Mouse (Mus musculus) liver, adult 2 months (tissue): Measurements from ENCODE around the gene Duox1. TPM values are rescaled to one million over a fixed set of nuclear protein-coding genes. Genes with fewer than 3 reads are reported as not detected.

Source experiments
- DNase-seq: peaks from one replicate; pipeline ENCODE4 v3.0.0-alpha.2; 2011; ENCODE audit warnings: low read depth, low spot score; ENCODE audit errors: extremely low read depth
- H3K27ac ChIP-seq: fragments of 200-500 bp; replicated peaks from 2 replicates; pipeline ENCODE4 v1.5.1; 2012; ENCODE audit warnings: low read depth, mild to moderate bottlenecking, control low read depth, inconsistent platforms, low read length; ENCODE audit not compliant: insufficient read depth
- H3K27me3 ChIP-seq: fragments of 200-500 bp; 2 replicates; pipeline ENCODE4 v1.6.1; 2012; ENCODE audit warnings: mild to moderate bottlenecking, moderate library complexity, low read length, inconsistent platforms; ENCODE audit not compliant: control insufficient read depth, insufficient read depth
- H3K36me3 ChIP-seq: fragments of 200-500 bp; 2 replicates; pipeline ENCODE4 v1.6.1; 2012; ENCODE audit warnings: low read length, inconsistent platforms; ENCODE audit not compliant: control insufficient read depth, insufficient read depth
- H3K4me1 ChIP-seq: fragments of 200-500 bp; 2 replicates; pipeline ENCODE4 v1.6.1; 2011; ENCODE audit warnings: low read length; ENCODE audit not compliant: control insufficient read depth, insufficient read depth
- H3K4me3 ChIP-seq: fragments of 200-500 bp; 2 replicates; pipeline ENCODE4 v1.5.1; 2011; ENCODE audit warnings: low read depth, mild to moderate bottlenecking, control low read depth, low read length, moderate library complexity; ENCODE audit not compliant: insufficient read depth
- H3K79me2 ChIP-seq: fragments of 200-500 bp; 2 replicates; pipeline ENCODE4 v1.6.1; 2012; ENCODE audit warnings: inconsistent platforms, mild to moderate bottlenecking, low read length, moderate library complexity; ENCODE audit not compliant: control insufficient read depth, insufficient read depth
- H3K9ac ChIP-seq: fragments of 200-500 bp; 2 replicates; pipeline ENCODE4 v1.6.1; 2012; ENCODE audit warnings: low read depth, mild to moderate bottlenecking, control low read depth, inconsistent platforms, low read length
- CTCF ChIP-seq: fragments of 200-500 bp; IDR thresholded peaks from 2 replicates; pipeline ENCODE4 v1.5.1; 2011; ENCODE audit warnings: low read depth, low read length, control low read depth
- POLR2A ChIP-seq: fragments of 200-500 bp; IDR thresholded peaks from 2 replicates; pipeline ENCODE4 v1.6.1; 2011; ENCODE audit warnings: low read length, control low read depth; ENCODE audit not compliant: insufficient read depth; ENCODE audit errors: extremely low read depth
- whole genome bisulfite sequencing: fragments of 180-500 bp; shearing (Covaris S2); methylation state at CpG from one replicate; pipeline ENCODE4 v1.1.7; 2018; 5-methylcytosine and 5-hydroxymethylcytosine counted together
- polyA plus RNA-seq: library from polyadenylated mRNA; depleted of rRNA; stranded (reverse); fragments of >200 nt; gene quantifications from 2 replicates; pipeline ENCODE4 v1.2.3, GENCODE M21; 2012
- total RNA-seq: library from RNA; depleted of rRNA; stranded (reverse); fragments of >200 nt; gene quantifications from 2 replicates; pipeline ENCODE4 v1.2.3, GENCODE M21; 2014

Gene Duox1
- total and polyA plus RNA-seq, 2 experiments: not detected

DNA sequence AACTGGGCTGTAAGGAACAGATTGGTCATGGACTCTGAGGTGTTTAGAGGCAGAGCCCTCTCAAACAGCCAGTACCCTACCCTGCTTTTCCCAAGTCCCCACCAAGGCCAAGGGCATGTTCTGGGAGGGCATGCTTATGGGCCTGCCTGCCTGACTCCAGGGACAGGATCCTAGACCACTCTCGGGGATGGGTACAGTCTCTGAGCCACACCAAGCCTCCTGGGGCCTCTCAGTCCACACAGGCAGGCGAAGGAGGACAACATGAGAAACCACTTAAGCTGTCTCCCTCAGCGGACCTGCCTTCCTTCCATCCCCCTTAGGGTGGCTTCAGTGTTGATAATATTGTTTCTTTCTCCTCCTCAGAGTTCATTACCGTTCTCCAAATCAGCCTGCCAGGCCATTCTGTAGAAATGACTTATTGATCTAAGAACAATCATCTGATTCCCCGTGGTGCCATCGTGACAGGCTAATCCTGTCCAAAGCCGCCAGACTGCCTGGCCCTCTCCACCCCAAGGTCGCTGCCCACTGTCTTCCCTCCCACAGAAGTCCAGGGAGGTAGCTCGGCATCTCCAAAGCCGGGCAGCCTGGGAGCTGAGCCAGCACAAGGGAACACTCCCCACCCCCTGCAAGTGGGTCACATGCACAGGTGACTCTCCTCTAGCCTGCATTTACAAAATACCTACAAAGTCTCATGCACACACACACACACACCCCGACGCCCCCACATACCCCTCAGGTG, 38.9 kb downstream of the Duox1 start:
- 55% methylated on average over 12 of the region's 12 CpGs for WGBS
- no peak for DNase-seq
- Histone ChIP-seq H3K79me2 (no peaks in the 10 kb centered on the region), H3K36me3 (no peaks in the 10 kb centered on the region; the same call in 1 of the 2 replicates), H3K27ac (no peak overlapping the region), H3K27me3 (no peaks in the 10 kb centered on the region), H3K4me1 (no peaks in the 10 kb centered on the region), H3K4me3 (no peak overlapping the region), H3K9ac (no peak overlapping the region)
- TF ChIP-seq POLR2A (no peak), CTCF (no peak)

DNA sequence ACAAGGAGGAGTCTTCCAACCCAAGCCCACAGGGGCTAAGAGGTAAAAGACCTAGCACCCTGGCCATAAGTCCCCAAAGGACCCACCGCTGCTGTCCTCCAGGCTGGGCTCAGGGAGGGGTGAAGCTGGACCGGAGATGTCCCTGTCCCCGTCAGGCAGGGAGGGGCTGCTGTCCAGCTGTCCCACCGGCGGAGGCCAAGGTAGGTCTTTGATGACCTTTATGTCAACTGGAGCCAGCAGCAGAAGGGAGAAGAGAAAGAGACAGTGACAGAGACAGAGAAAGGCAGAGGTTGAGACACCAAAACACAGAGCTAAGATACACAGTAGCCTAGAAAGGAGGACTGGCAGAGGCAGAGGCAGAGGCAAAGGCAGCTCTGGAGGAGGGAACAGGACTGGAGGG, 39.9 kb downstream of the Duox1 start:
- no peak overlapping the region for H3K4me3 ChIP-seq
- H3K27me3 ChIP-seq: no peaks in the 10 kb centered on the region
- H3K36me3 ChIP-seq: no peaks in the 10 kb centered on the region; the same call in 1 of the 2 replicates
- no peak overlapping the region for H3K9ac ChIP-seq
- TF ChIP-seq CTCF (no peak), POLR2A (no peak)
- DNase-seq: no peak
- no peaks in the 10 kb centered on the region for H3K79me2 ChIP-seq
- no peaks in the 10 kb centered on the region for H3K4me1 ChIP-seq
- H3K27ac ChIP-seq: no peak overlapping the region
- 85% methylated on average over 5 of the region's 5 CpGs for WGBS

DNA sequence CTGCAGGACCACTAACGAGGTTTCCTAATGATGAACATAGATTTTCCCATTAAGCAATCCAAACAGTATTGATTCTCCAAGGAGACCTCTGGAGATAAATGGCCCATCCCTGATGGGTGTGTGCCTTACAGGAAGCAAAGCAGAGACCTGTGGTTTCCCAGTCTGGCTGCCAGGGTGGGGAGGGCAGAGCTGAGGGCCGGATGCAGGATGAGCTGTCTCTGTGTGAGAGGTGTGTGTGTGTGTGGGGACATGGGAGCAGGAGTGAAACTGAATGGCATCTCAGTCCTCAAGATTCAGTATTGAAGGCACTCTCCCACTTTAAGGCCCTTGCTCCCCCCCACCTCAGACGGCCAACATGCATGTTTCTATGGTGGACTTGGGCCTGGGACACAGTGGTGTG, 40.7 kb downstream of the Duox1 start:
- Histone ChIP-seq H3K9ac (no peak overlapping the region), H3K27me3 (no peaks in the 10 kb centered on the region), H3K4me3 (no peak overlapping the region), H3K36me3 (no peaks in the 10 kb centered on the region; the same call in 1 of the 2 replicates), H3K4me1 (no peaks in the 10 kb centered on the region), H3K79me2 (no peaks in the 10 kb centered on the region), H3K27ac (no peak overlapping the region)
- TF ChIP-seq CTCF: no peak
- no peak for TF ChIP-seq POLR2A
- DNase-seq: no peak
- whole genome bisulfite sequencing: 56% methylated on average over 3 of the region's 3 CpGs

DNA sequence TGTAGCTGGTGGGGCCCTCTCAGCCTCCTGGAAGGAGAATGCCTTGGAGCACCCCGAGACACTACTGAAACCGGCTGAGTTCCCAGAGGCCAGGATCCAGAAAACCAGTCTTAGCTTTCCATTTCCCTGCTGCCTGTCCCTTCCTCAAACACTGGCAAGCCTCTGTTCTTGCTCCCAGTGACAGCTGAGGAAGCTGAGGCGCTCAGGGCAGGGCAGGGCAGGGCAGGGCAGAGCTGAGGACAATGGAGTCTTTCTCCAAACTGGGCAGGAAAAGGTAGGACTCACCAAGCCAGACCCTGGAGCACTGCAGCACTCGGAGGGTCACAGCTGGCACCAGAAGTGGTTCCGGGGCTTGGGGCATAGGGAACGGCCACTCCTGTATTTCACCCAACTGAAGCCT, 44.8 kb downstream of the Duox1 start:
- H3K36me3 ChIP-seq: no peaks in the 10 kb centered on the region; the same call in 1 of the 2 replicates
- no peak for DNase-seq
- no peak overlapping the region for H3K9ac ChIP-seq
- no peaks in the 10 kb centered on the region for H3K27me3 ChIP-seq
- H3K4me1 ChIP-seq: no peaks in the 10 kb centered on the region
- TF ChIP-seq CTCF (no peak), POLR2A (no peak)
- H3K4me3 ChIP-seq: no peak overlapping the region
- H3K79me2 ChIP-seq: no peaks in the 10 kb centered on the region; the same call in 1 of the 2 replicates
- WGBS: 94% methylated on average over 6 of the region's 6 CpGs
- no peak overlapping the region for H3K27ac ChIP-seq

DNA sequence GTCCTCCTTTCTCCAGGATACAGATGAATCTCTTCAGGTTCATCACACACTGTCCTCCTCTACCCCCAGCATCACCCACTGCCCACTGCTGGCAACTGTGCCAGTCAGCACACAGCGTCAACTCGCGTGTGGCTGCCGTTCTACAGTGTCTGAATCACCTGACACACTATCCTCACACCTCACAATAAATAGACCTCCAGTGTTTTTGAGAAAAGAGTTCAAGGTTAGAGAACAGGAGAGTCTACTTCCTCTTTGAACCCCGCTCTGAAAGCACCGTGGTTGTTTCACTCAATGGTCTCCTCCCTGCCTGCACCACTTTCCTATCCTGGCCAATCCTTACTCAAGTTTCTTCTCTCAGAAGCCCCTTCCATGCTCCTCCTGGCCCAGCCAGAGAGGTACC, 45.7 kb downstream of the Duox1 start:
- Histone ChIP-seq H3K27ac (no peak overlapping the region), H3K4me3 (no peak overlapping the region), H3K4me1 (no peaks in the 10 kb centered on the region), H3K9ac (no peak overlapping the region), H3K27me3 (no peaks in the 10 kb centered on the region), H3K36me3 (no peaks in the 10 kb centered on the region; the same call in 1 of the 2 replicates), H3K79me2 (no peaks in the 10 kb centered on the region; the same call in 1 of the 2 replicates)
- WGBS: 82% methylated on average over 6 of the region's 6 CpGs
- TF ChIP-seq CTCF (no peak), POLR2A (no peak)
- no peak for DNase-seq

DNA sequence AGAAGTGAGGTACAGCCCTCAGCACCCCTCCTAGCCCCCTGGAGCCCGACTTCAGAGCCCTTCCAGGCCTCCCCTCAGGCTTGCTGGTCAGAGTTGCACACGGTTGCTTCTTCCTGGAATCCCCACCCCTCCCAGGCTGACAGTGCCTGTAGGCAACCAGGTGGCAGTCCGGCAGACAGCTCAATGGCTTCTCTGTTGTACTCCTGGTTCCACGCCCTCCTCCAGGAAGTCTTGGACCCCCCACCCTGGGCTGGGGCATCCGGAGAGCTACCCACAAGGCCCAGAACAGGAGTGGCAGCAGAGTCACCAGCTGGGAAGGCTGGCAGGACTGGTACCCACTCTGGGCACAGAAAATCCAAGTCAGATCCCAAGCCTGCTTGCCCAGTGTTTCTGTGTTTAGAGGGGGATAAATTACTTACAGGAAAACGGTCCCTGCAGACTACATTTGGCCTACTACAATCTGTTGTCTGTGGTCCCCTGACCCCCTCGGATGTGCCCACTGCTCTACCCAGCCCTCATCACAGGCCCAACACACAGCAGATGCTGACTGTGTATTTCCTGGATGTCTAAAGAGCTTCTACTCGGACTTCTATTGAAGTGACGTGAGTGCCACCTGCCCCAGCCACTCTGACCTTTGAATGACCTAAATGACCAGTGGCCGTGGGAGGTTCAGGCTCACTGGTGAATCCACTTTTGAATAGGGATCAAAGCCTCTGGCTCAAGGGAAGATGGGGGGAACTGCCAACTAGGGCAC, 46.6 kb downstream of the Duox1 start:
- Histone ChIP-seq H3K9ac (no peak overlapping the region), H3K27ac (no peak overlapping the region), H3K79me2 (peaks cover under 1% of the 10 kb centered on the region; the same call in 1 of the 2 replicates), H3K4me3 (no peak overlapping the region), H3K36me3 (no peaks in the 10 kb centered on the region; the same call in 1 of the 2 replicates), H3K4me1 (peaks cover under 1% of the 10 kb centered on the region; the same call in 1 of the 2 replicates), H3K27me3 (no peaks in the 10 kb centered on the region)
- no peak for DNase-seq
- TF ChIP-seq POLR2A (no peak), CTCF (no peak)
- WGBS: 73% methylated on average over 10 of the region's 10 CpGs
